Mouse (Mus musculus) thymus, postnatal 14 days (tissue): ENCODE data around the gene Agap2.
"Not testable (repeated sequence)": the region's sequence is repeated elsewhere in the genome, so short reads cannot be mapped to it uniquely, and the experiment has no call there.

Experiments used
- DNase-seq: peaks from one replicate; pipeline ENCODE4 v3.0.0; 2021

Agap2 gene

DNA sequence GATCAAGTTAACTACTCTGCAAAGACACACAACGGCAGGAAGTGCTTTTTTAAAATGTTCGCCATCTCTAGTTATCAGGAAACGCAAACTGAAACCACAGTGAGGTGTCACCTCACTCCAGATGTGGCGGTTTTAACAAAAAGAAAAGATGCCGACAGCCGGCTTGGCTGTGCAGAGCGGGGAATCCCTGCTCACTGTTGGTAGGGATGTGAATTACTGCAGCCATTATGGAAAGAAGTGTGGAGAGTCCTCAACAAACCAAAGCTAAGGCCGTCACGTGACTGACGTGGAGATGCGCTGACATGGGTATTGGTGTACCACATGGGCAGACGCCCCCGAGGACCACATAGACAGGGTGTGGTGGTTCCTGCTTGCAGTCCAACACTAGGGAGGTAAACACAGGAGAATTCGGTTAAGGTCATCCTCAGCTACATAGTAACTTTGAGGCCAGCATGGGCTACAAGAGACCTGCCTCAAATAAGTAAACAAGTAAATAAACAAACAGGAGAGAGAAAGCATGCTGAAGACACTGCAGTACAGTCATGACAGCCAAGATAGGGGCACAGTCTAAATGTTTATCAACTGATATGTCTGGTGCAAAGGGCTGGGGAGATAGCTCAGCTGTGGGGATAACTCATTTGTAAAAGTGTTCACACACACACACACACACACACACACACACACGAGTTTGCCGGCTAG is 32.6 kb downstream of the Agap2 start:
- DNase-seq, result peak; percentile 55

DNA sequence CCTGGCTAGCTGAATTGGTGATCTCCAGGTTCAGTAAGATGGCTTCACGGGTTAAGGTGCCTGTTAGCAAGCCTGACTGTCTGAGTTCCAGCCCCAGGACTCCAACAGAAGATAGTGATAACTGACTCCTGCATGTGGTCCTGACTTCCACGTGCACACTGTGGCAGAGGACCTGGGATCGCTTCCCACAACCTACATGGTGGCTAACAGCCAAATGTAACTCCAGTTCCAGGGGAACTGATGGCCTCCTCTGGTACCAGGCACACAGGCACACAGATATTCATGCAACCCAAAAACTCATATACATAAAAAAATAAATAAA is 33.1 kb downstream of the Agap2 start:
- no peak for DNase-seq

DNA sequence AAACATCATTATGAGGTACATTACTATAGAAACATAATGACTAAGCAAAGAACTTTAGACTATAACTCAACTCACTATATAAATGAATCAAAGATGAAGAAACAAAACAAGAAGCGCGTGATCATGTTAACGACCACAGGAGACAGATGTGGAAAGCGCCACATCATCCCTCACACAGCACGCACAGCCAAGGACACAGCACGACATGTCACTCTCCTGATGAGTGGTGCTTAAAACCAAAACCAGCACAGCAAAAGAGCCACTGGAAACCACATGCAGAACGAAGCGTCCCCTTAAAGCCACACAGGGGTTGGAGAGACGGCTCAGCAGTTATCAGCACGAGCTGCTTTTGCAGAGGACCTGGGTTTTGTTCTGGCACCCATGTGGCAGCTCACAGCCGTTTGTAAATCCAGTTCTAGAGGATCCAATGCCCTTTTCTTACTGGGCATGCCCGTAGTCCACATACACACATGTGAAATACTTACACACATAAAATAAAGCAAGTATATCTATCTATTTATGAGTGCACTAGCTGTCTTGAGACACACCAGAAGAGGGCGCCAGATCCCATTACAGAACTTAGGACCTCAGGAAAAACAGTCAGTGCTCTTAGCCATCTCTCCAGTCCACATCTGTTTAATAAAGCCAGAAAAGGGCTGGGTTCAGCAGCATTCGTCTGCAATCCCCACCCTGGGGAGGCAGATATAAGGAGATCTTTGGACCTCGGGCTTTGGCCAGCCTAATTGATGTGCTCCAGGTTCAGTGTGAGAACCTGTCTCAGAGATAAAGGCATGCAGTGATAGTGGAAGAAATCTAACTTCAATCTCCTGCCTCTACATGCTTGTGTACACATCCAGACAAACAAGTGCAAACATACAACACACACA is 36.2 kb downstream of the Agap2 start:
- DNase-seq, result no peak

- no peak for DNase-seq
Observed at GRCm38 (mm10) chr10:127114408-127114807, 39.3 kb downstream of the Agap2 start.

- DNase-seq, result no peak
Observed at GRCm38 (mm10) chr10:127115068-127115467, 40.0 kb downstream of the Agap2 start.

GRCm38 (mm10) chr10:127118470-127118869 is 43.4 kb downstream of the Agap2 start:
- no peak for DNase-seq

GRCm38 (mm10) chr10:127119229-127119628 is 44.1 kb downstream of the Agap2 start:
- no peak for DNase-seq

DNA sequence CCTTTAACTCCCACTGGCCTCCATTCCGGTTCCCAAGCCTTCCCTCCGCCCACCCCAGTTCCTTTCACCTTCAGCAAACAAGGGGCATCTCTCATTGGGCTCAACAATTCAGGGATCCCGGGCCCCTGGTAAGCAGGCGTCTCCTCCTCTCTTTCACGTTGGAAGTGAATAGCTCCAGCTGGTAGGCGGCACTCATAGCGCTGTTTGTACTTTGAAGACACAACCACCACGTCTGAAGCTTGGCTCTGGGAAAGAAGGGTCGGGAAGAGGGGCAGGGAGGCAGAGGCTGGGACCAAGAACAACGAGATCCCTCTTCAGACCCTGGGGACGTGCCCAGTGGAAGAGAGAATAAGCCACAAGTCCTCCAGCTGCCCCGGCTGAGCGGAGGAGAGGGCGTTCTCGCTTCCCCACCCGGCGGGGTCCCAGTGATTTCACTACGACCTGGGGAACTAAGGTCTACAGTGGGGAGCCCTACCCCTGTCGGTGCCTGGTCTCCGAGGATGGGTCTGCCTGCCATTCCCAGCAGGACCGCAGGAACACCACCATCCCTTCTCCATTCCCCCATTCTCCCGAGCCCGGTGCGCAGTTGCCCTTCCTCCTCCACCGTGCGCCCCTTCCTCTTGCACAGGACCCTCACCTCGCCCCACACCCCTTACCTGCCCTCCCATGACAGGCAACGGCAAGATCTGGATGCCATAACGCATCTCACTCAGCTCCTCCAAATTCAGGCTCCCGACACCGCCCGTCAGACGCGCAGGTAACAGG is 45.4 kb downstream of the Agap2 start:
- no peak for DNase-seq

DNA sequence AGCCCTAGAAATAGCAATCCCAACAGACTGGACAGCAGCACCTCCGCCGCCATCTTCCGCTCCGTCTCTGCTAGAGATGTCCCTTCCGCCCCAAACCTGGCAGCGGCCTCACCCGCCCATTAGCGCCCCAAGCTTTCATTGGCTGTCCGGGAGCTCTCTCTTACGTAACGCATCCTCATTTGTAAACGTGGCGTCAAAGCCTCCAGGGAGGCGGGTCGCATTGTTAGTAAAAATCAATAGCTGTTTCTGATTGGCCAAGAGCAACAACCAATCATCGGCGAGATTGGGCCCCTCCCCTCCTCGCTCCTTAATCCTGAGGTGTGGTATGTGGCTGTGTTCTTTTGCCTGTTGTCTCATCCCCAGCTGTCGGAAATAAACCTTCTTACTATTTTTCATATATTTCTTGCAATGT is 46.0 kb downstream of the Agap2 start, which contains the start of gene Os9:
TSS of gene Os9 (minus strand) at position 66 of the 412 bp plus-strand sequence.
- peak; percentile 96 for DNase-seq

GRCm38 (mm10) chr10:127122018-127122417 is 46.9 kb downstream of the Agap2 start:
- DNase-seq, result no peak

GRCm38 (mm10) chr10:127122784-127123435 is 47.8 kb downstream of the Agap2 start:
- DNase-seq, result no peak

GRCm38 (mm10) chr10:127123436-127123805 is 48.3 kb downstream of the Agap2 start:
- peak; percentile 72 for DNase-seq

DNA sequence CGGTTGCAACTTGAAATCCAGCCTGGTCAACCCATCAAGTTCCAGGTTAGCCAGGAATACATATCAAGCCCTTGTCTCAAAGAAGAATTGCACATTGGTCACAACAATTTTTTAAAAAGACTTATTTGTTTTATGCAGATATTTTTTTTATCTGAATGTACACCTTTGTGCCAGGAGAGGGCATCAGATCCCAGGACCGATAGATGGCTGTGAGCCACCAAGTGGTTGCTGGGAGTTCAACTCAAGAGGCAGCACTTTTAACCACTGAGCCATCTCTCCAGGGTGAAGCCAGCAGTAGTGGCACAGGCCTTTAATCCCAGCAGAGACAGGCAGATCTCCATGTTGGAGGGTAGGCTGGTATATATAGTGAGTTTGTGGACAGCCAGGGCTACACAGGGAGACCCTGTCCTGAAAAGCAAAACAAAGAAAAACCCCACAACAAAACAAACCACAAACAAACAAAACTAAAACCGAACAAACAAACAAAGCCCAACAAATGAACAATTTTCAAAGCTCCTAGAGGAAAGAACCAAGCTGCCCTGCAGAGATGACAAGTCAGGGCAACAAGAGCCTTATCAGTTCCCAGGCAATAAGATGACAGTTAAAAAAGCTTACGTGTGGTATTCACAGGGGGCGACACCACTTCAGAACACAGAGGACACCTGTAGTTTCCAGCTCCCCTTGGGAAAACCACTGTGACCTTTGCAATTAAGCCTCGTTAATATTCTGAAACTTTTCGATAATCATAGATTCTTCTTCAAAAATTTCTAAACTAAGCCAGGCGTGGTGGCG is 50.3 kb downstream of the Agap2 start:
- DNase-seq, result peak; percentile 66

- no peak for DNase-seq
Observed at GRCm38 (mm10) chr10:127126579-127126978, 51.5 kb downstream of the Agap2 start.

DNA sequence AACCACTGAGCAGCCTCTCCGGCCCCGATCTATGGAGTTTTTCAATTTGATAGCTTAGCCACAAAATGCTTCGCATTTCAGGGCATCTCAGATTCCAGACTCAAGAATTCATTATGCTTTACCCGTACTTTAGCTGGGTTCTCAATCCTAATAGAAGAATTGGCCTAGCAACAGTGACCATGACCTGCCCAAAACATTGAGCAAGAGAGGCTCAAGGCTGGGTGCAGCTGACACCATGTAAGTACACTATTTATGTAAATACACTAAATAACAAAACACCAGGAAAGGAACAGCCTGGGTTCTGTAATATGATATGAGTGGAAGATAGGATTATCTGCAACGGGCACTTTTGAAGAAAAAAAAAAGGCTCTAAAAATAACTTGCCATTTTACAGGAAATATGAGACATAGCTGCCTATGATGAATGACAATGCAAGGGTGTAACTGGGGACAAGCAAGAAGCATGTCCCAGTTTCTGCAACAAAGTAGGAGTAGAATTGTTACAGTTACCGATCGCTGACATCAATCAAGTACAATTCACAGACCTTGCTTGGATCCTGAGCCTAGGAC is 52.7 kb downstream of the Agap2 start:
- no peak for DNase-seq

- no peak for DNase-seq
Observed at GRCm38 (mm10) chr10:127129431-127129830, 54.3 kb downstream of the Agap2 start.

GRCm38 (mm10) chr10:127132469-127132868 is 57.4 kb downstream of the Agap2 start:
- DNase-seq, result no peak

- not testable (repeated sequence) for DNase-seq
Observed at GRCm38 (mm10) chr10:127134394-127135035, 59.4 kb downstream of the Agap2 start.

DNA sequence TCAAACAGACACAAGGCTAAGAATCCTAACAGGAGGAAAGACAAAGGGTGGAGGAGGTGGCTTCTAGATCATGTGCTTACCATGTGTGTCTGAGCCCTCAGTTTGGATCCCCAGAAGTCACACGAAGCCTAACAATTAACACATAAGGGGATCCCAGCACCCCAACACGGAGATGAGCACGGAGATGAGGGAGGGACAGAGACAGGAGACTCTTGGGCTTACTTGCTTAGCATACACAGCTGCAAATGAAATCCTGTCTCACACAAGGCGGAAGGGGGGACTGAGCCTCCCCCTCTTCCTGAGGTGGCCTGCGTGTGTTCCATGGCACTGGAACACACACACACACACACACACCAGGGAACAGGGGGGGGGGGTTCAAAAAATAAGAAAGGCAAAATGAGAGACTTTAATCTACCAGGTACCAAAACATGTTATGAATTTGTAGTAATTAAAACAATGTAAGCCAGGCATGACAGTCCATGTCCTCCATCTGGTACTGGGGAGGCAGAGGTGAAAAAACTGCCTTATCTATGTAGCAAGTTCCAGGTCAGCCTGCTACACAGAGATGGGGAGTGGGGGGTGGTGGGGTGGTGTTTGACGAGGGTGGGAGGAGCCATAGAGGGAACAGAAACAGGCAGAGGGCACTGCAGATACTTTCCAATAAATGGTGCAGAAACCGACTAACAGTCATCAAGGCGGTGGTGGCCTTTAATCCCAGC is 60.2 kb downstream of the Agap2 start:
- peak; percentile 70 for DNase-seq

- peak; percentile 51 for DNase-seq
Observed at GRCm38 (mm10) chr10:127136510-127136909, 61.4 kb downstream of the Agap2 start.
